Mouse (Mus musculus) common myeloid progenitor, adult 5-6 weeks (primary cell): ENCODE results near the gene Olfr1396. TPM values are rescaled to one million over a fixed set of nuclear protein-coding genes. Genes with fewer than 3 reads are reported as not detected.

Experiments
- ATAC-seq: replicated peaks from 2 replicates; pipeline ENCODE4 v1.8.0; 2016; ENCODE audit warnings: low read depth, mild to moderate bottlenecking, moderate TSS enrichment, inconsistent platforms; ENCODE audit not compliant: poor library complexity, severe bottlenecking
- total RNA-seq: library from RNA; stranded (forward); fragments of 200-1000, 187-1606 nt; gene quantifications from 2 replicates; pipeline ENCODE4 v1.2.3, GENCODE M21; 2017

Olfr1396 gene
- total RNA-seq, 1 experiment from 2014 or later = not detected

- no peak for ATAC-seq
These were observed 23.5 kb downstream of the Olfr1396 start for GRCm38 (mm10) chr11:49091171-49091570.

- no peak for ATAC-seq
These were observed 24.1 kb downstream of the Olfr1396 start for GRCm38 (mm10) chr11:49090551-49090950.

GRCm38 (mm10) chr11:49089735-49090507 is 24.8 kb downstream of the Olfr1396 start:
- ATAC-seq = no peak

- no peak for ATAC-seq
These were observed 25.6 kb downstream of the Olfr1396 start for GRCm38 (mm10) chr11:49088990-49089652.

GRCm38 (mm10) chr11:49087830-49088616 is 26.7 kb downstream of the Olfr1396 start:
- peak; percentile 64 for ATAC-seq

GRCm38 (mm10) chr11:49086858-49087361 is 27.8 kb downstream of the Olfr1396 start:
- ATAC-seq = peak; percentile 10; the same call in 1 of the 2 replicates

GRCm38 (mm10) chr11:49084875-49085274 is 29.8 kb downstream of the Olfr1396 start:
- peak; percentile 42 for ATAC-seq

- no peak for ATAC-seq
These were observed 30.3 kb downstream of the Olfr1396 start for GRCm38 (mm10) chr11:49084385-49084784.

GRCm38 (mm10) chr11:49083808-49084207 is 30.9 kb downstream of the Olfr1396 start:
- 0 out of 2 replicates have a peak, but pooled peaks have one; percentile 1 for ATAC-seq

GRCm38 (mm10) chr11:49083146-49083545 is 31.5 kb downstream of the Olfr1396 start:
- 0 out of 2 replicates have a peak, but pooled peaks have one; percentile 3 for ATAC-seq

- no peak for ATAC-seq
These were observed 32.8 kb downstream of the Olfr1396 start for GRCm38 (mm10) chr11:49081886-49082285.

GRCm38 (mm10) chr11:49081356-49081755 is 33.3 kb downstream of the Olfr1396 start:
- ATAC-seq = no peak

GRCm38 (mm10) chr11:49080636-49081035 is 34.0 kb downstream of the Olfr1396 start:
- no peak for ATAC-seq

- ATAC-seq = no peak
These were observed 36.0 kb downstream of the Olfr1396 start for GRCm38 (mm10) chr11:49078719-49079118.

GRCm38 (mm10) chr11:49077012-49077411 is 37.7 kb downstream of the Olfr1396 start:
- no peak for ATAC-seq

- peak; percentile 86 for ATAC-seq
These were observed 38.5 kb downstream of the Olfr1396 start, which contains the start of gene Ifi47 for GRCm38 (mm10) chr11:49076001-49076757. Ifi47 (plus strand) TSS chr11:49076587.

GRCm38 (mm10) chr11:49068358-49068757 is 46.3 kb downstream of the Olfr1396 start:
- peak; percentile 51; the same call in 1 of the 2 replicates for ATAC-seq

- peak; percentile 24; the same call in 1 of the 2 replicates for ATAC-seq
These were observed 50.8 kb downstream of the Olfr1396 start, which contains the start of gene Tgtp2 for GRCm38 (mm10) chr11:49063713-49064469. Tgtp2 (minus strand) TSS chr11:49064206.

- peak; percentile 57; the same call in 1 of the 2 replicates for ATAC-seq
These were observed 52.8 kb downstream of the Olfr1396 start for GRCm38 (mm10) chr11:49061865-49062264.
